Mouse (Mus musculus) ES-E14 (cell line): ENCODE data around the gene Nfib. TPM values are rescaled to one million over a fixed set of nuclear protein-coding genes. Genes with fewer than 3 reads are reported as not detected.

Experiments used
- DNase-seq: peaks from one replicate; pipeline ENCODE4 v3.0.0-alpha.2; 2013; ENCODE audit warnings: low read depth, low spot score
- H3K27ac ChIP-seq: 2 replicates; pipeline ENCODE4 v1.5.1; 2012; ENCODE audit warnings: low read depth, mild to moderate bottlenecking, low read length, moderate library complexity, mixed read lengths; ENCODE audit not compliant: poor library complexity, insufficient read depth, severe bottlenecking
- H3K36me3 ChIP-seq: 2 replicates; pipeline ENCODE4 v1.6.1; 2012; ENCODE audit warnings: mild to moderate bottlenecking, low read length, moderate library complexity, mixed read lengths; ENCODE audit not compliant: control insufficient read depth, poor library complexity, insufficient read depth, severe bottlenecking
- H3K4me1 ChIP-seq, 2 experiments: fragments of 150-350 bp in 1 of 2; sonication (generic) in 1 of 2; 2 replicates each; pipeline ENCODE4 v1.6.1; 2012; ENCODE audit warnings: low read length in 2 of 2, mild to moderate bottlenecking in 1 of 2, mixed read lengths in 1 of 2; ENCODE audit not compliant: control insufficient read depth in 2 of 2, insufficient read depth in 2 of 2, poor library complexity in 1 of 2
- H3K4me3 ChIP-seq, 2 experiments: fragments of 150-350 bp in 1 of 2; sonication (generic) in 1 of 2; 2 replicates each; pipeline ENCODE4 v1.5.1; 2012; ENCODE audit warnings: low read length in 2 of 2, low read depth in 1 of 2, mild to moderate bottlenecking in 1 of 2, mixed read lengths in 1 of 2; ENCODE audit not compliant: insufficient read depth in 1 of 2, poor library complexity in 1 of 2, severe bottlenecking in 1 of 2
- H3K9ac ChIP-seq: 2 replicates; pipeline ENCODE4 v1.6.1; 2012; ENCODE audit warnings: low read depth, mild to moderate bottlenecking, low read length, mixed read lengths; ENCODE audit not compliant: poor library complexity, insufficient read depth, severe bottlenecking
- H3K9me3 ChIP-seq: fragments of 150-350 bp; sonication (generic); 2 replicates; pipeline ENCODE4 v1.6.1; 2012; ENCODE audit warnings: low read depth, mild to moderate bottlenecking, low read length; ENCODE audit not compliant: control insufficient read depth, insufficient read depth
- CHD2 ChIP-seq: IDR thresholded peaks from 2 replicates; pipeline ENCODE4 v1.6.1; 2014; ENCODE audit warnings: mild to moderate bottlenecking, low read depth, low read length, inconsistent platforms
- HCFC1 ChIP-seq: IDR thresholded peaks from 2 replicates; pipeline ENCODE4 v1.6.1; 2012; ENCODE audit warnings: low read length, inconsistent platforms, borderline replicate concordance; ENCODE audit not compliant: insufficient read depth
- MAFK ChIP-seq: IDR thresholded peaks from 2 replicates; pipeline ENCODE4 v1.6.1; 2014; ENCODE audit warnings: mild to moderate bottlenecking, low read depth, low read length, inconsistent platforms; ENCODE audit not compliant: insufficient read depth
- ZC3H11A ChIP-seq: IDR thresholded peaks from 2 replicates; pipeline ENCODE4 v1.6.1; 2012; ENCODE audit warnings: low read depth, mild to moderate bottlenecking, inconsistent platforms, low read length, borderline replicate concordance
- ZNF384 ChIP-seq: IDR thresholded peaks from 2 replicates; pipeline ENCODE4 v1.6.1; 2012; ENCODE audit warnings: low read depth, low read length, inconsistent platforms
- in situ Hi-C, 2 experiments: fragments of 600-800 bp; cut with MboI; formaldehyde crosslinking; loops; one replicate each; pipeline ENCODE4 v1.15.1; 2025; ENCODE audit warnings: low sequenced_read_pairs in 2 of 2, inconsistent platforms in 1 of 2; ENCODE audit not compliant: unreplicated experiment in 2 of 2
- total RNA-seq: library from RNA; depleted of rRNA; stranded (reverse); fragments of 300-350 nt; gene quantifications from 2 replicates; pipeline ENCODE4 v1.2.3, GENCODE M21; 2012

Nfib gene
- total RNA-seq, 1 experiment, result 8.9 TPM

- Histone ChIP-seq H3K4me1 (peaks cover 2% of the 10 kb centered on the region in 2 experiments; a peak in 2 of 4 replicates), H3K9ac (no peak overlapping the region), H3K9me3 (no peaks in the 10 kb centered on the region), H3K36me3 (no peaks in the 10 kb centered on the region), H3K4me3 (no peak overlapping the region), H3K27ac (no peak overlapping the region)
- DNase-seq, result no peak
- in situ Hi-C loops, result no loop called here
- TF ChIP-seq CHD2, result no peak
- no peak for TF ChIP-seq ZC3H11A
- no peak for TF ChIP-seq HCFC1
- TF ChIP-seq ZNF384, result no peak
- no peak for TF ChIP-seq MAFK
Observed at GRCm38 (mm10) chr4:82543398-82543740, 162.2 kb downstream of the Nfib start.

GRCm38 (mm10) chr4:82542656-82543397, 162.7 kb downstream of the Nfib start:
- in situ Hi-C loops, result no loop called here
- no peak for TF ChIP-seq CHD2
- Histone ChIP-seq H3K9me3 (no peaks in the 10 kb centered on the region), H3K9ac (no peak overlapping the region), H3K4me3 (no peak overlapping the region), H3K36me3 (no peaks in the 10 kb centered on the region), H3K27ac (no peak overlapping the region), H3K4me1 (peaks cover 2% of the 10 kb centered on the region in 2 experiments; a peak in 2 of 4 replicates)
- no peak for DNase-seq

DNA sequence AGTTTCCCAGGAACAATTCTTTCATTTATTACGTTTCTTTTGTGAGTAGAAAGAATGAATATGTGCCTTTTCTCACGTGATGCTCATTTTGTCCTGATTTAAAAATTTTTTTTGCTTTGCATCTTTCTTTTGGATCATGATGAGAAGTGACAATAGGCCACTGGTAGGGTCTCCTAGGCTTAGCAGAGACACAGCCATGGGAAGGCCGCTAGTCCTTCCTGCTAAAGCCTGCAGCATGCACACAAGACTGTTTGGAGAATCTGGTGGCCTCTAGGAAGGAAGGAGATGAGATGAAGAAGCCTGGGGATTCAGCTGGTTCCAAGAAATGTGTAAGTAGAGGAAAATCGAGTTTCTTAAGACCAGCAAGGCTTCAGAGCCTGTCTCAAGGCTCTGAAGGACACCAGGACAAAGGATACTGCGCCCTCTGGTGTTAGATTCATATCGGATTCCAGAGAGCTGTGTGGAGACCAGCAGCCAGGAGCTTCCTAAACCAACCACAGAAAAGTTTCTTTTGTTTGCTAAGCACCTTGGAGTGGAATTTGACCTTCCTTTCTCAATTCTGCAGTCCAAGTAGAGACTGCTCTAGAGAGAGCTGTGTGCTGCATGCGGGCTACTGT, 163.5 kb downstream of the Nfib start:
- in situ Hi-C loops, result no loop called here
- Histone ChIP-seq H3K9me3 (no peaks in the 10 kb centered on the region), H3K9ac (no peak overlapping the region), H3K4me3 (no peak overlapping the region), H3K36me3 (no peaks in the 10 kb centered on the region), H3K27ac (no peak overlapping the region), H3K4me1 (peaks cover 2% of the 10 kb centered on the region in 2 experiments; a peak in 2 of 4 replicates)
- TF ChIP-seq ZC3H11A, result peak; percentile 76; the same call in 1 of the 2 replicates
- TF ChIP-seq HCFC1, result no peak
- TF ChIP-seq MAFK, result no peak
- DNase-seq, result peak; percentile 81

DNA sequence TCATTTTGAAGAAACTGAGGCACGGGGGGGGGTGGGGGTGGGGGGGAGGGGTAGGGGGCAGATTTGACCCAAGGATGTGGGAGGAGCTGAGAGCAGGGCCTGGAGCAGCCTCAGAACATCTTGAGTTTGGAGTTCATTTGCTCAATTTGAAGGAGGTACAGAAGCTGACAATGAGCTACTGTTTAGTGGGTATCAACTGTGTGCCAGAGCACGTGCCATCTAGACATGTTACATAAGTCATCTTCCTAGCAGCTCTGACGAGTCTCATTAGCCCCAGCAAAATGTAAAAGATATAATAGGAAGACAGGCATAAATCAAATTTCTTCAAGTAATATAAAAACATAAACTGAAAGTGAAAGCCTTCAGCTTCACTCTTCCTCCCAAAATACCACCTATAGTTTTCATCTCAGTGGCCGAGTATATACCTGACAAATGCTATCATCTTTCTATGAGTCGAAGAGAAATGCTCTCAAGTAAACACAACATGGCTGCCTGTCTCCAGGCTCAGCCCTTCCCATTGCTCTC, 165.0 kb downstream of the Nfib start:
- H3K4me1 ChIP-seq, result peaks cover 2 to 4% of the 10 kb centered on the region in 2 experiments; a peak in 2 of 4 replicates
- H3K36me3 ChIP-seq, result no peaks in the 10 kb centered on the region
- H3K9me3 ChIP-seq, result no peaks in the 10 kb centered on the region
- no peak for DNase-seq
- in situ Hi-C loops, result no loop called here
- no peak overlapping the region for H3K27ac ChIP-seq
- TF ChIP-seq ZC3H11A (no peak), ZNF384 (no peak), CHD2 (no peak), HCFC1 (no peak), MAFK (no peak)
- no peak overlapping the region for H3K4me3 ChIP-seq
- H3K9ac ChIP-seq, result no peak overlapping the region
